Mouse (Mus musculus): Measurements from ENCODE around the gene Ift122.

Ift122 gene

DNA sequence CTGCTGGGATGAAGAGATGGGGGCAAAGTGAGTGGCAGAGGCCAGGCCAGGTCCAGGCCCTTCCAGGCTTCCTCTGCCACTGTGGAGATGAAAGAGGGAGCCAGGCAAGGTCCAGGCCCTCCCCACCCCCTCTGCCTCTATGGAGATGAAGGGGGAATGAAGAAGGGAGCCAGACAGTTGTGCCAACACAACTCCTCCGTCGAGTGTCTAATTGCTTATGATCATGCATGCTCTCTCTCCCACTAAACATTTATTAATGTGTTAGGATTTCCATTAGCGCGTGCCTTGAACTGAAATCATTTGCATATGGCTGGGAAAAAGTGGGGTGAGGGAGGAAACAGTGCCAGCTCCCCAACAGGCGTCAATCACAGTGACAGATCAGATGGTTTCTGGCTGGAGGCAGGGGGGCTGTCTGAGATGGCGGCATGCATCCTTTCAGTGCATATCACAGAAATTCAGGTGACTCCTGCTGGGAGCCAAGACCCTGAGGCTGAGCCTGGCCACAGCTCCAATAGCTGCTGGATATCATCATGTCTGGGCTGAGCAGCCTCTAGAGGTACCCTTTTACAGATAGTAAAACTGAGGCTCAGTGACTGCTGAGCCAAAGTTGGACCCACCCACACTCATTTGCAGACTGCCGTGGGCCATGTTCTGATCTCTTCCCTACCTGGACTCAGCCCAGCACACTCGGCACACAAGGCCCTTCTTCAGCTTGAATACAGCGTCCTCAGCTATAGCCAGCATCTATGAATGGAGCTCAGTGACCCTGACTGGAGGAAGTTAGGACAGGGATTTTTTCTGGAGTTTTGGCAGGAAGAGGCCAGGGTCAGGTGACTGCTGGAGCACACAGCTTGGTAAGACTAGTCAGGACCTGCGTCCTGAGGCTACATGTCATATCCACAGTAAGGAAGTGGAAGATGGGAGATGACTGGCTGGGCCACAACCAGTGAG is 74.3 kb downstream of the Ift122 start:
- no peak for DNase-seq

DNA sequence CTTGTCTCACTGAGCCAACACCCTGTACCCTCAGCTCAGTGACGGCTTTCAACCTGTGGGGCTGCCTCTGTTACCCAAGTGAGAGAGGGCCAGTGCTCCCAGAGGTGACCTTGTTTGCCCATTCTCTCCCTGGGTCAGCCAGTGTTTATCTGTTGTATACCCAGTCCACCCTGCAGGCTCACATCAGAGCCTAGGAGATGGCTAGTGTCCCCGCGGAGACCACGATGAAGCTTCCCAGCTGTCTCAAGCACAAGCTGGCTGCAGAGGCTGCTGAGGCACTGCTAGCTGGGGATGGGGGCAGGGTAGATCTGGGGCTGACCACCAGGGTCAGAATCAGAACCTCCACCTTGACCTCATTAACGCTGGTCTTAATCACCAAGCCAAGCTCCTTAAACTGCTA is 76.7 kb downstream of the Ift122 start:
- no peak for DNase-seq

DNA sequence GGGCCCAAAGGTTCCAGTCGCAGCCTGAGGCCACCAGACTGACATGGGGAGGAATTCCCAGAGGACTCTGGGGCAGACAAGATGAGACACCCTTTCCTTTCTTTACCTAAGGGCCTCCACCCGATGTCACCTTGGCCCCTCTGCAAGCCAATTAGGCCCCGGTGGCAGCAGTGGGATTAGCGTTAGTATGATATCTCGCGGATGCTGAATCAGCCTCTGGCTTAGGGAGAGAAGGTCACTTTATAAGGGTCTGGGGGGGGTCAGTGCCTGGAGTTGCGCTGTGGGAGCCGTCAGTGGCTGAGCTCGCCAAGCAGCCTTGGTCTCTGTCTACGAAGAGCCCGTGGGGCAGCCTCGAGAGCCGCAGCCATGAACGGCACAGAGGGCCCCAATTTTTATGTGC is 78.4 kb downstream of the Ift122 start, which contains the start of gene Rho:
Gene Rho, plus strand, starts transcription at position 110 of the 400 bp plus-strand sequence.
- no peak for DNase-seq

DNA sequence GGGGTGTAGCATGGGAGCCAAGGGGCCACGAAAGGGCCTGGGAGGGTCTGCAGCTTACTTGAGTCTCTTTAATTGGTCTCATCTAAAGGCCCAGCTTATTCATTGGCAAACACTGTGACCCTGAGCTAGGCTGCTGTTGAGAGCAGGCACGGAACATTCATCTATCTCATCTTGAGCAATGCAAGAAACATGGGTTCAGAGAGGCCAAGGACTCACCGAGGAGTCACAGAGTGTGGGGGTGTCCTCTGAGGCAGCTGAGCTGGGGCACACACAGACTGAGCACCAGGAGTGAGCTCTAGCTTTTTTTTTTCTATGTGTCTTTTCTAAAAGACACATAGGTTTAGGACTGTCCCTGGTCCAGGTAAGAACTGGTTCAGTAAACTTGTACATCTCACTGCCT is 79.1 kb downstream of the Ift122 start:
- DNase-seq = no peak

DNA sequence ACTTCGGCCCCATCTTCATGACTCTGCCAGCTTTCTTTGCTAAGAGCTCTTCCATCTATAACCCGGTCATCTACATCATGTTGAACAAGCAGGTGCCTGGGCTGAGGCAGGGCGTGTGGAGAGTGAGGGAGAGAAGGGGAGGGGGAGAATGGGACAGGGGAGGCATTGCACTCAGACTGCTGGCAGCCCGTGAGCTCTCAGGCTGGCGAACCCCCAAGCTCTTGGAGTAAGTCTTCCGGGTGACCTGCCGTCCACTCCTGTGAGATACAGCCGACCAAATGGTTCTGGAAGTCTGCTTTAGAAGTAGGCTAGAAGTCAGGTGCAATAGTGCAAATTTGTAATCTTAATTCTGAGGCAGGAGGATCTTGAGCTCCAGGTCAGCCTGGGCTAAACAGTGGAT is 82.3 kb downstream of the Ift122 start:
- no peak for DNase-seq

DNA sequence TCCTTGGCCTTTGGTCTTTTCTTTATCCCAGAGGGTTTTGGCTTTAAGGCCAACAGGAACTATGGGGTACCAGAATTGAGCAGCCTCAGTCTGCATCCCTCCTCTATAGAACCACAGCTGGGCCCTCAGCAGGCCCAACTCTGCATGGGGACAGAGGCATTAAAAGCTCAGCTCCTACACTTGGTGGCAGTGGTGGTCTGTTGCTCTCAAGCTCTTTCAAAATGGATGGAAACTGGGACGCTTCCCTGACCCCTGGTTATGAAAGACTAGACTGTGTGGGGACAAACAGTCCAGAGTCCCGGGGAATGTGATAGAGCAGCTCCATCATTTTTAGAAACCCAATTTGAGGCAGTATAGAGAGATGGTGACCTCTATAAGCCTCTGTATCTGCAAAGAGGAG is 84.7 kb downstream of the Ift122 start:
- DNase-seq = no peak

DNA sequence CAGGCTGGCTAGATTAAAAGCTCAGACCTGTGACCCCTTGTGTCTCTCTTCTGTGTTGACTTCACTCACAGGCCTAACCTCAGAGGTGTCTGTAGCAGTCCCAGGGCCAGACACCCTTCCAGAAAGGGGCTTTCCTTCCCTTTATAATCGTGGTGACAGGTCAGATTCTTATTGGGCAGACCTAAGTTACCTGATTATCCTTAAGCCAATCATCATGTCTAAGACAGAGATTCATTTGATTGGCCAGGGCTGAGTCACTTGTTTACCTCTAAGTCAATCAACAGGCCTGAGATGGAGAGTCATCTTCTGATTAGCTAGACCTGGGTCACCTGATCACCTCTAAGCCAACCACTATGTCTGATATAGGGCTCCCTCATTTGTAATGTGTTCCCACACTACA is 85.5 kb downstream of the Ift122 start:
- DNase-seq = no peak

DNA sequence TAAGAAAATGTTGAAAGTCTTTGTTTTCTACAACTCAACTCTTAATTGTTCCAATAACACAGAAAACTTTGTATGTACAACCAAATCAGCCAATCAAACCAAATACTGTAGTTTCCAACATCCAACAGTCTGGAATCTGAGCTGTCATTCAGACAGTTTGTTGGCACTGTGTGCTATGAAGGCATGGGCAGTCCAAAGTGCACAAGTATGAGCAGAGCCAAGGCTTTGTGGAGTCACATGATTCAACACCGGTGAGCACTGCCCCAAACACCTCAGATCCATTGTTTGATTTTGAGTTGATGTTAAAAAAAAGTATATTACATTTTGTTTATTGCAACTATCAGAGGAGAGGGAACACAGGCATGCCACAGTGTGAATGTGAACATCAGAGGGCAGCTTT is 87.3 kb downstream of the Ift122 start:
- DNase-seq = no peak

DNA sequence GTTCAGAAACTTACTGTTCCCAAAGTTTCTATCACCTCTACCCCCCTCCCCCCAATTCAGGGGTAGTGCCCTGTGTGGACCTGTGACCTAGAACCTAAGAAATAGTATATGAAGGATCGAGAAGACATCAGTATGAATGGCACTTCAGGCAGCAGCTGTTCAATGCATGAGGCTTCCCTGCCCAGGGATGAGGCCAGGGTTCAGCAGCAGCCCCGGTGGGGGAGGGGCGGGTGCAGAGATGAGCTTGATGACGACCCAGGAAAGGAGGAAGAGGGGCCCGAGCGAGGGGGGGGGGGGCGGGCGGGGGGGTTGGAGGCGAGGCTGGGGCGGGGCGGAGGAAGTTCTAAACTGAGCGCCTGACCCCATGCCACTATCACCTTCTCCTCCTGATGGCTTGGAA is 87.9 kb downstream of the Ift122 start:
- DNase-seq = no peak

DNA sequence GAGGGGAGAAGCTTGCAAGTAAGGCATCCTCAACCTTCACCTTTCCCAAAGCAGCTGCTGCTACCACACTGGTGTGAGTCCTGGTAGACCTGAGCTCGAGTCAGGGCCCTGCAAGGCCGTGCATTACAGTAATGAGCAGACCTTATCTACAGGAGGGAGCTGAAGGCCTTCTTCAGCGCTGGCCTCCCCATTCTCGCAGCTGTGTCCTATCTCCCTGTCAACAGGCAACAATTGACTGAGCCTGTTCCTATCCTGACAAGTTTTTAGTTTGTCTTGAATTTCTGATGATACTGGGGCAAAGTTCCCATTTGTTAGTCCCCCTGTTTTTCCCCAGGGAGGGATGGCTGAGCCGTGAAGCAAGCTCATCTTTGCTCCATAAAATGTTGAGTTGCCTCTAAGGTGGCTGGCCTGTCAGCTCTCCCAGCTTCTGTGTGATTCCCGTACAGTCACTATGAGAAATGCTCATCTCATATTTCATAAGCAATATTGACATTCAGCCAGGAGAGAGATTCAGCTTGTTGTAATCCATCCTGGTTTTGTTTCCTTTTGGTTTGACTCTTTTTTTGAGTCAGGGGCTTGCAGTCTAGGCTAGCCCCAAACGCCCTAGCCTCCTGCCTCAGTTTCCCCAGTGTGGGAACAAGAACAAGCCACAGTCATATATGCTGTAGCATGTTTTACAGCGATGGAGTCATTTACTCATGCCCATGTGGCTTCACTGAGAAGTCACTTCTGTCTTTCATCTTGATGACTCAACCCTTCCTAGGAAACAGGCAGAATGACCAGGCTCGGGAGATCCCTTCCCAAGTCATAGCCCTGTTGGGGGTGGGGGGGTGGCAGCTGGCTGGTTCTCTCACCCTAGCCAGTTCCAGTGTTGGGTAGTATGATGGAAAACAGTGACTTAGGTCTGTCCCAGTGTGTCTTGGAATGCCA is 90.5 kb downstream of the Ift122 start:
- DNase-seq = no peak

DNA sequence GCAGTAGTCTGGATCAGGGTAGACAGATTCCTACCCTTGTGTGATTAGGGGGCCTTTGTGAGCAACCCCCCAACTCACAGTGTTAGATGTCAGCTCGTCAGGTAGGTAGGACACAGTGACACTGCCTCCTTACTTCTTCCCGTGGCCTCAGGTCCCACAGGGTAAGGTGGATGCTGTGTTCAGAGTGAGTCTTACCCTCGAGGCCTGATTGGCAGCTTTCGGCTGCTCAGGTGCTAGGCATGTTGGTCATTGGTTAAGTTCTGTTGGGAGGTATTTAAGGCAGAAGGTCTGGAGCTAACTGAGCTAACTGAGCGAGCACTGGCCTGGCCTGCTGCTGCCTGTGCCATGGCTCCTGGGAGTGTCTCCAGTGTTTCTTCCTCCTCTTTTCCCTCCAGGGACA is 91.4 kb downstream of the Ift122 start, which contains the start of gene H1foo:
Gene H1foo, plus strand, starts transcription at position 301 of the 400 bp plus-strand sequence.
- DNase-seq = no peak

DNA sequence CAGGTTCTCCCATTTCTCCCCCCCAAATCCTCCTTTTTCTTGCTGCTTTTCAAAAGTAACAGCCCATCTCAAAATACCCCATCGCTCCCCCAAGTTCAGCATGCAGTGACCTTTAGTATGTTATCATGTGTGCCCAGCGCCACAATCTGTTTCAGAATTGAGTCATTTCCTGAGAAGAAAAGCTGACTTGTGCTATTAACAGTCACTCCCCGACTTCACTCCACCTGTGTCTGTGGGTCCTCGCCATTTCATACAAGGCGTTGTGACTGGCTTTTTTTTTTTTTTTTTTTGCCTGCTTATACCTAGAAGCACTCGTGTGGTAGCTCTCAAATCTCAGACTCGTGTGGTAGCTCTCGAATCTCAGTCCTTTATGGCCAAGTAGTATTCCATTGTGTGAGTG is 92.4 kb downstream of the Ift122 start:
- DNase-seq = no peak

DNA sequence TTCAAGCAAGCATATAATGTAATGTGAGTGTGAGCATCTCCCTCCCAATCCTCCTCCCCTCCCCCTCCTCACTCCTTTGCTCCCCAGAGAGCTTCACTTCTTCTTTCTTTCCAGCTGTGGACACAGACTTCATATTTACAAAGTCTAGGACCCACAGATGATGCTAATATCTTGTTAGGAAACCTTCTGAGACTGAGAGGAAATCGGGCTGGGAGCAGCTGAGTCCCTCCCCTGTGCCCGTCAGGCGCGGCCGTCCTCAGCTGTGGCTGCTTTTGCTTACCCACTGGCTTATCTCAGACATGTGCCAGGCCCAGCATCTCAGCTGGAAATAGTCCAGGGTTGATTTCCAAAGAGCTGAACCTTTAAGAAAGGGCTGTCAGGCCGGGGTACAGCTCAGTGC is 93.1 kb downstream of the Ift122 start:
- DNase-seq = no peak

DNA sequence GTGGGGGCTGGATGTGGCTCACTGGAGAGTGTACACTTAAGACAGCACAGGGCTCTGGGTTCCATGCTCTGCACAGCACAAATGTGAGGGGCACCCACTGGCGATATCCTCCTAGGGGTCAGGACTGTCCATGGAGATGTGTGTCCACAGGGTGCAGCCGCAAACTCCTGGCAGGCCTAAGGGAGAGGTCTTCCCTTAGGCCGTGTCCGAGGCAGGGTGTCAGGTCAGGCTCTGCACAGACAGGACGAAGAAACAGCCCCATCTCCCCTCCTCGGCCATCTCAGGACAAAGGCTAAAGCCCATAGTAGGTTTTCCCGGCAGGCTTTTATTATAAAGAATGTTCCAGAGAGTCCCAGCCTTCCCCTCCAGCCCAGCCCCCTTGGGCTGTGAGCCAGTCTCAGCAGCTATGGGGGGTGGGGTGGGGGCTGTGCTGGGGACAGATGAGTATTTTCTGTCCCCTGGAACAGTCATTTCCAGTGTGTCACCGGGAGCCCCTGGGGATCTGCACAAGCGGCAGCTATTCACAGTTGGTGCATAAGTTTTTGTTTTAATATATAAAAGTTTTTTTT is 101.3 kb downstream of the Ift122 start:
- DNase-seq = peak; percentile 52

DNA sequence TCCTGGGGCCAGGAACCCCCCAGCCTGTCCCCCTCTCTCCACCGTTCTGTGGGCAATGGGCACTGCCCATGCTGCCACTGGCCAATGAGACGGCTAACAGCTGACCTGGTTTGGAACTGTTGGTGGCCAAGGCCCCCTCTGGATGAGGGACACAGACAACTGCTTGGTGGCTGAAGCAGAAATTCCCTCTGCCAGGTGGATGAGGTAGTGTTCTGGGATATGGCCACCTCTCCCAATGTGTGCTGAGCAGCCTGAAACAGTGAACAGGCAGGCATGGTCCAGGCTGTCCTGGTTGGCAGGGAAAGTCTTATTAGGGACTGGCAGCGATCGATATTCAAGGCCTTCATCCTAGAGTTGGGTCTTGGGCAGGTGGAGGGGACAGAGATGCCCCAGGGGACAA is 101.9 kb downstream of the Ift122 start:
- peak; percentile 79 for DNase-seq

DNA sequence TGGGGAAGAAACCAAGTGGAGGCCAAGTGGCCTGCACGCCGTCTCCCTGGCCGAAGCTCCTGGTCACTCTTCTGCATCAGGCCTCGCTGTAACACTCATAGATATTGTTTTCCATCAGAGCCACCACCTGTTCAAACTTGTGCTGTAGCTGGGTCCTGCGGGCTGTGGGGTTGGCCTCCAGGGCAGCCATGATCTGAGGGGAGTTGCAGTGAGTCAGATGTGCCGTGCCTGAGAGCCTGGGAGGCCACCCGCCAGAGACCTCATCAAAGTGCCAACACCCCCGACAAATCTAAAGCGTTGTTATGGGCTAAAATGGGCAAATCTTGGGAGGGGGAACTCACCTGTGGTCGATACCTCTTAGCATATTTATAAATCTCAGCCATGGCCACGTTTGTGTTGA is 102.4 kb downstream of the Ift122 start:
- no peak for DNase-seq

DNA sequence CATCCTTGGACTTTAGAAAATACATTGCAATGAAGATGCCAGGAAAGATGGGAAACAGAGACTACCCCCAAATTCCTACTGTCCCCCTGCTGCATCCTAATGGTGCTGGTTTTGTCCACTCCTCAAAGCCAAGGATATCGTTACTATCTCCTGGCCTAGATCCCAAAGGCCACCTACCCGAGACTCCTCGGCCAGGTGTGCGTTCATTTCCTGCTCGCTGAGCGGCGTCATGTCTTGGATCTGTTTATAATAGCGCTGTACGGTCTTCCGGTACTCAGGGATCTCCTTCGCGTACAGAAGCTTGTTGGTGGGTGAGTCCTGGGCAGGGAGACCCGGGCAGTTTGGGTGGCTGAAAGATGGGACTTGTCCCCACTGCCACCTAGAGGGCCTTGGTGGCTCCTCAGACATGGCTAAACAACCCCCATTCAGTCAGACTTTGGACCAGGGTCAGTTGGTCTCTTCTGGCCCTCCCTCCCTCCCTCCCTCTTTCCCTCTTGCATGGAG is 103.2 kb downstream of the Ift122 start:
- peak; percentile 60 for DNase-seq

DNA sequence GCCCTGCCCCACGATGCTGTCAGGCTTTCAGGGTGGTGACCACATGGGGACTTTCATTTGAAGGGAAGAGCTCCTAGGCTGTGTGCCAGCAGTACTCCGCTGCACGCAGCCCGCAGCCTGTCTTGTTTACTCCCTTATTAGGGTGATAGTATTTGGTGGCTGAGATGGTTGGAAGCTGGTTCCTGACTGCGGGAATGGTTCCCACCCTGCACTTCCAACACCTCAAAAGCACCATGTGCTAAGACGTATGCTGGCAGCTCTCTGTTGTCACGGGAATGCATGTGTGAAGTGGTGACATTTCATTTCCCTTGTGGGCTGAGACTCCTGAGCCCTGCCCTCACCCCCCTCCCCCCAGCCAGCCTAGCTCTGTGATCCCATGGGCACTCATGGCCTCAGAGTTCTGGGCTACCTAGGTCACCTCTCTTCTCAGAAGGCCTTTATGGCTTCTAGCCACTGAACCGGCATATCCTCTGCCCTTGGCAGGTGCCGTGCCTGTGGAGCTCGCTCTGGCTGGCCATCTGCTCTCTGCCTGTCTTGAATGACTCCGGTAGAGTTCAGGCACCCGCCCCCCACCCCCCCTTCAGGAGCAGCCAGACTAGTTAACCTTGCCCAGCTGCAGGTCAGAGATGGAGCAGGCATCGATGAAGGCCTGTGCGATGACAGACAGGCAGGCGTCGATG is 103.8 kb downstream of the Ift122 start:
- peak; percentile 91 for DNase-seq

DNA sequence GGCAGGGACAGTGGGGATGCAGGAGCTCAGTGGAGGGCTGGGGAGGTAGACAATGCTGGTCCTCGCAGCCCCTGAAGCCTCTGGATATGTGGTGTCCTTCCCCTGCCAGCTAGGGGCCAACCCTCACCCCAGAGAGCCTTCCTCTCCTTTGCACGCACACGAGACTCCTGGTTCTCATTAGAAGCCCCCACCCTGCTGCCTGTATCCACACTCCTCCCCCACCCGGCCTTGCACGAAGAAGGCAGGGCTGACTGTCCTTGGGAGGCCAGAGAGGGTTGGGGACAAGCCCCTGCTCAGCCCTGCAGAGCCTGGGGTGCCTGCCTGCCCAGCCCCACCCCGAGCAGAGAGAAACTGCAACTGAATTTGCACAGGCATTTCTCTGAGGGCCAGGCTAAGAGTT is 104.4 kb downstream of the Ift122 start:
- DNase-seq = no peak

DNA sequence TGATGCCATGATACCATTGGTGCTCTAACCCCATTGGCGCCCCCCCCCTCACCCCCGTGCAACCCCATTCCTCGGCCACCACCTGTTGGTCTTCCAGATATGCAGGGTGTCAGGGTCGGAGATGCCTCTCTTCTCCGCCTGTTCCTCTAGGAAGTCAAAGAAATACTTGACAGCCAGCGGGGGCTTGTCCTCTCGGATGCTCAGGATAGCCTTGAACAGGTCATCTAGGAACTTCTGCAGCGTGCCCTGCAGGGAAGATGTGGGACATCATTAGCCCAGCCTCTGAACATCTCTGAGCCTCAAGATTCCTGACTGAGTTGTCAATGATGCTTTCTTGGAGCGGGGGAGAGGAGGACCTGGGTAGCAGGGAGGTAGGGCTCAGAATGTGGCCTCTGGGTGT is 105.2 kb downstream of the Ift122 start:
- DNase-seq = no peak

DNA sequence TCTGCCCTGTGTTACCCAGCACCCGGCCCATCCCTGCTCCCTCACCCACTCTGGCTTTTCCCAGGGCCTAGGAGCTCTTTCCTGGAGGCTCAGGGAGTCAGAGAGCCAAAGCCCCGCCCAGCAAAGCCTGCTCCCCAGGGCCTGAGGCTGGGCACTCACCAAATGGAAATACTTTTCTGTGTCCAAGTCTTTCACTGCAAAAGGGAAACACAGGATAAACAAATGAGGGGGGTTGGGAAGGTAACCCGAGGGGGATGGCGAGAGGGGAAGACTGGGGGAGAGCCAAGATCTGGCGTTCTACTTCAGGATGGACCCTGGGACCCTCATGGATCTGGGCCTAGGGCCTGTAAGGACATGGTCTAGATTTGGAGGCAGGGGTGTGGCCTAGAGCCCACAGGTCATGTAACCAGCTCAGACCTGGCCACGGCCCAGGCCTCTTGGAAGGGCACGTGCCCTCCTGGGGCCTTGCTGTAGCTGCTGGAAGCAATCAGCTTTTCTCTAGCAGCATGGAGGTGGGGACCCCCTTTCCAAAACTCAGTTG is 106.0 kb downstream of the Ift122 start:
- DNase-seq = peak; percentile 75

DNA sequence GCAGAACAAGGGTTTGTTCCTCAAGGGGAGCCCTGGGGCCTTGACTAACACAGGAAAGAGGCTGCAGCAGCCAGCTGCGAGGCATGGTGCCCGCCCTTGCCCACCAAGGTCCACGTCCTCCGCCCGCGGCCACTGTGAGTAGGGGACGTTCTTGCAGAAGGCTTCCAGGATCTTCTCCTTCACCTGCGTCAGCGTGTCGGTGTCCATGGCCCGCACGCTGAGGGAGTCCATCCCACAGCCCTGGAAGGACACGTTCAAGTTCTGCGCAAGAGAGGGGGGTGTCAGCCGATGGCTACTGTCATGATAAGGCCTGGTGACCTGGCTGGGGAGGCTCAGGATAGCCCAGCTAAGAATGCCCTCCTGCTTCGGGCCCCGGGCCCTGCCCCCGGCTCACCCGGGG is 107.1 kb downstream of the Ift122 start:
- no peak for DNase-seq

Measured in cerebellum, adult 11-12 months (tissue).